Mouse (Mus musculus): ENCODE data around the gene Gtsf1. TPM values are rescaled to one million over a fixed set of nuclear protein-coding genes. Genes with fewer than 3 reads are reported as not detected.

The Gtsf1 gene
- polyA plus RNA-seq, 1 experiment = not detected

- no peaks in the 10 kb centered on the region for H3K27me3 ChIP-seq (ENCODE audit: control insufficient read depth, insufficient read depth, low read length)
- DNase-seq = no peak
- no peaks in the 10 kb centered on the region for H3K36me3 ChIP-seq (ENCODE audit: control insufficient read depth, insufficient read depth, low read length)
- H3K4me3 ChIP-seq (ENCODE audit: control insufficient read depth, insufficient read depth, low read length) = no peak overlapping the region
- TF ChIP-seq CTCF (IDR thresholded peaks at IDR 0.05; ENCODE audit: borderline replicate concordance, control insufficient read depth, extremely low read depth, insufficient read depth, low read length, poor library complexity) (no peak), POLR2A (IDR thresholded peaks at IDR 0.05; ENCODE audit: control insufficient read depth, extremely low read depth, insufficient read depth, low read length, poor library complexity) (no peak)
- no peak overlapping the region for H3K27ac ChIP-seq (ENCODE audit: control insufficient read depth, insufficient read depth, low read length)
- H3K4me1 ChIP-seq (replicated peaks; ENCODE audit: control insufficient read depth, insufficient read depth, low read length) = peaks cover 24% of the 10 kb centered on the region
- 94% methylated on average over 5 of the region's 5 CpGs for WGBS
Measured at GRCm38 (mm10) chr15:103359869-103360602, 70.2 kb downstream of the Gtsf1 start.

GRCm38 (mm10) chr15:103359122-103359510 is 71.2 kb downstream of the Gtsf1 start:
- H3K27ac ChIP-seq (ENCODE audit: control insufficient read depth, insufficient read depth, low read length) = no peak overlapping the region
- WGBS = 100% methylated on average over 1 of the region's 1 CpGs
- no peak overlapping the region for H3K4me3 ChIP-seq (ENCODE audit: control insufficient read depth, insufficient read depth, low read length)
- DNase-seq = no peak
- TF ChIP-seq CTCF (IDR thresholded peaks at IDR 0.05; ENCODE audit: borderline replicate concordance, control insufficient read depth, extremely low read depth, insufficient read depth, low read length, poor library complexity) = no peak
- no peak for TF ChIP-seq POLR2A (IDR thresholded peaks at IDR 0.05; ENCODE audit: control insufficient read depth, extremely low read depth, insufficient read depth, low read length, poor library complexity)
- H3K4me1 ChIP-seq (replicated peaks; ENCODE audit: control insufficient read depth, insufficient read depth, low read length) = peaks cover 16% of the 10 kb centered on the region
- no peaks in the 10 kb centered on the region for H3K27me3 ChIP-seq (ENCODE audit: control insufficient read depth, insufficient read depth, low read length)
- no peaks in the 10 kb centered on the region for H3K36me3 ChIP-seq (ENCODE audit: control insufficient read depth, insufficient read depth, low read length)

GRCm38 (mm10) chr15:103358278-103359121 is 71.8 kb downstream of the Gtsf1 start:
- no peaks in the 10 kb centered on the region for H3K36me3 ChIP-seq (ENCODE audit: control insufficient read depth, insufficient read depth, low read length)
- no peak for TF ChIP-seq POLR2A (IDR thresholded peaks at IDR 0.05; ENCODE audit: control insufficient read depth, extremely low read depth, insufficient read depth, low read length, poor library complexity)
- no peak for TF ChIP-seq CTCF (IDR thresholded peaks at IDR 0.05; ENCODE audit: borderline replicate concordance, control insufficient read depth, extremely low read depth, insufficient read depth, low read length, poor library complexity)

GRCm38 (mm10) chr15:103357817-103358216 is 72.5 kb downstream of the Gtsf1 start:
- H3K4me3 ChIP-seq (ENCODE audit: control insufficient read depth, insufficient read depth, low read length) = no peak overlapping the region
- TF ChIP-seq CTCF (IDR thresholded peaks at IDR 0.05; ENCODE audit: borderline replicate concordance, control insufficient read depth, extremely low read depth, insufficient read depth, low read length, poor library complexity) (no peak), POLR2A (IDR thresholded peaks at IDR 0.05; ENCODE audit: control insufficient read depth, extremely low read depth, insufficient read depth, low read length, poor library complexity) (no peak)
- H3K4me1 ChIP-seq (replicated peaks; ENCODE audit: control insufficient read depth, insufficient read depth, low read length) = peaks cover 15% of the 10 kb centered on the region
- no peaks in the 10 kb centered on the region for H3K27me3 ChIP-seq (ENCODE audit: control insufficient read depth, insufficient read depth, low read length)
- WGBS = 91% methylated on average over 4 of the region's 4 CpGs
- no peaks in the 10 kb centered on the region for H3K36me3 ChIP-seq (ENCODE audit: control insufficient read depth, insufficient read depth, low read length)
- H3K27ac ChIP-seq (ENCODE audit: control insufficient read depth, insufficient read depth, low read length) = no peak overlapping the region
- no peak for DNase-seq

More at GRCm38 (mm10) chr15:103358278-103359121, 71.8 kb downstream of the Gtsf1 start:
- Histone ChIP-seq H3K27ac (ENCODE audit: control insufficient read depth, insufficient read depth, low read length) (no peak overlapping the region), H3K27me3 (ENCODE audit: control insufficient read depth, insufficient read depth, low read length) (no peaks in the 10 kb centered on the region), H3K4me3 (ENCODE audit: control insufficient read depth, insufficient read depth, low read length) (no peak overlapping the region), H3K4me1 (replicated peaks; ENCODE audit: control insufficient read depth, insufficient read depth, low read length) (peaks cover 15% of the 10 kb centered on the region)
- DNase-seq = no peak
- WGBS = 67% methylated on average over 4 of the region's 4 CpGs

GRCm38 (mm10) chr15:103356130-103356529 is 74.1 kb downstream of the Gtsf1 start:
- Histone ChIP-seq H3K4me1 (replicated peaks; ENCODE audit: control insufficient read depth, insufficient read depth, low read length) (peaks cover 8% of the 10 kb centered on the region), H3K27ac (ENCODE audit: control insufficient read depth, insufficient read depth, low read length) (no peak overlapping the region), H3K4me3 (ENCODE audit: control insufficient read depth, insufficient read depth, low read length) (no peak overlapping the region), H3K27me3 (ENCODE audit: control insufficient read depth, insufficient read depth, low read length) (no peaks in the 10 kb centered on the region), H3K36me3 (ENCODE audit: control insufficient read depth, insufficient read depth, low read length) (no peaks in the 10 kb centered on the region)
- no peak for DNase-seq
- TF ChIP-seq POLR2A (IDR thresholded peaks at IDR 0.05; ENCODE audit: control insufficient read depth, extremely low read depth, insufficient read depth, low read length, poor library complexity) (no peak), CTCF (IDR thresholded peaks at IDR 0.05; ENCODE audit: borderline replicate concordance, control insufficient read depth, extremely low read depth, insufficient read depth, low read length, poor library complexity) (no peak)
- WGBS = 47% methylated on average over 4 of the region's 4 CpGs

- Histone ChIP-seq H3K4me1 (replicated peaks; ENCODE audit: control insufficient read depth, insufficient read depth, low read length) (peaks cover 7% of the 10 kb centered on the region), H3K27me3 (ENCODE audit: control insufficient read depth, insufficient read depth, low read length) (no peaks in the 10 kb centered on the region), H3K27ac (ENCODE audit: control insufficient read depth, insufficient read depth, low read length) (no peak overlapping the region), H3K36me3 (ENCODE audit: control insufficient read depth, insufficient read depth, low read length) (no peaks in the 10 kb centered on the region), H3K4me3 (ENCODE audit: control insufficient read depth, insufficient read depth, low read length) (no peak overlapping the region)
- 95% methylated on average over 4 of the region's 4 CpGs for WGBS
- no peak for TF ChIP-seq CTCF (IDR thresholded peaks at IDR 0.05; ENCODE audit: borderline replicate concordance, control insufficient read depth, extremely low read depth, insufficient read depth, low read length, poor library complexity)
- no peak for TF ChIP-seq POLR2A (IDR thresholded peaks at IDR 0.05; ENCODE audit: control insufficient read depth, extremely low read depth, insufficient read depth, low read length, poor library complexity)
- no peak for DNase-seq
Measured at GRCm38 (mm10) chr15:103355420-103355819, 74.8 kb downstream of the Gtsf1 start.

Measured in thymus, adult 2 months (tissue).